Mouse (Mus musculus) WW6 (cell line): ENCODE measurements at regions not wholly inside any gene's neighbourhood (a gene's known extent, or its start where the extent isn't known, plus 50 kb on each side); places are given as distances from the start of the nearest gene placed in this dataset.
A peak's percentile ranks its signal among the peaks of the same experiment; 100 is the strongest.

Source experiments
- DNase-seq: peaks from one replicate; pipeline ENCODE4 v3.0.0-alpha.2; 2013; ENCODE audit warnings: low read depth, low spot score

- no peak for DNase-seq
Measured at GRCm38 (mm10) chr12:35429473-35429872, 105.4 kb downstream of the Ahr start.

DNA sequence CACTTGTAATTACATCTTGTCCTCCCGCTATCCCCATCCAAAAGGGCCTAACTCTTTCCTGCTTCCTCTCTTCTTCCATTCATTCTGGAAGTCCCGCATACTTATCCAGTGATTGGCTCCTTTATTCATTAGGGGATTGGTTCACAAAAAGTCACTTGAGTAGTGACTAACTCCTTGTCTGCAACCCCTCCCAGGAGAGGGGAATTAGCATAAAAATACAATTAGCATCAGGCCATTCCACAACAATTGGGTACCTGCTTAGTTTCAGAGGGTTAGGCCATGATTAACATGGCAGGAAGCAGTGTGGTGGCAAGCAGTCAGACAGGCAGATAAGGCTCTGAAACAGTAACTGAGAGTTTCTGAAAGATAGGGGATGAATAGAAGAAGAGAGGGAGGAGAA, 115.6 kb downstream of the Ahr start:
- DNase-seq: peak; percentile 13

GRCm38 (mm10) chr12:35417943-35418342, 116.9 kb downstream of the Ahr start:
- no peak for DNase-seq

DNA sequence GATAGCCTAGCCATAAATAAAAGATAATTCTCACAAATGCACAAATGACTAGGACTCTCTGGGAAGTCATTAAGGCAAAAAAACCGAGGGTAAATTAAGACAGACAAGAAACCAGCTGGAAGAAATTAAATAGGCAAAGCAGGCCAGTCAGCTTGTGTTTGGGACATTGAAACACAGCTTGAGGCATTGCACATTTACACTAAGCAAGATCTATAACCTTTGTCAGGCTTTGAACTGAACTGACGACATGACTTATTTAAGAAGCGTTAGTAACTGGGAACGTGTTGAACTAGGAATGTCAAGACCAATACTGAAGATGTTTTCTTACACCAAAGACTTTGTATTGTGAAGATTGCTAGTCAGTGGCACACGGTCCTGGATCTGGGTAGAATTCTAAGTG, 118.3 kb downstream of the Ahr start:
- no peak for DNase-seq

GRCm38 (mm10) chr12:35412715-35413114, 122.1 kb downstream of the Ahr start:
- no peak for DNase-seq

GRCm38 (mm10) chr12:35408461-35408860, 126.4 kb downstream of the Ahr start:
- DNase-seq: no peak

GRCm38 (mm10) chr12:35408044-35408443, 126.8 kb downstream of the Ahr start:
- DNase-seq: no peak

GRCm38 (mm10) chr12:35401853-35402252, 133.0 kb downstream of the Ahr start:
- DNase-seq: no peak

- DNase-seq: no peak
Measured at GRCm38 (mm10) chr12:35401219-35401618, 133.6 kb downstream of the Ahr start.

DNA sequence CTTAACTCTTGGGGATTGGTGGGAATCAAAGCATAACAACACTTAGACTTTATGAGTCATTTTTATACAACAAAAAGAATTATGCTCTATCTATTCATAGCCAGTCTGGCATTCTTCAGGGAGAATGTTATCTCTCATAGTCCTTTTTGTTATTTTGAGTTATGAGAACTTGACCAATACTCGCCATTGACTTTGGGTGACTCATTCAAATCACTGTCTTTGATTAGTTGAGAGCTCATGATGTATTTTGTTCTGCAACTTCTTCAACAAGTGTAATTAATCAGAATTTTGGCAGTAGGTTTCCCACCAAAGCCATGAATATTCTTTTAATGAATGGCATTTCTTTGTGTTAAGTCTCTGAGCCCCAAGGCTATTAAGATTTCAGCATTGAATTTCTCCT, 139.6 kb downstream of the Ahr start:
- no peak for DNase-seq

- DNase-seq: no peak
Measured at GRCm38 (mm10) chr12:35392111-35392510, 142.7 kb downstream of the Ahr start.

- no peak for DNase-seq
Measured at GRCm38 (mm10) chr12:35390266-35390665, 144.6 kb downstream of the Ahr start.

DNA sequence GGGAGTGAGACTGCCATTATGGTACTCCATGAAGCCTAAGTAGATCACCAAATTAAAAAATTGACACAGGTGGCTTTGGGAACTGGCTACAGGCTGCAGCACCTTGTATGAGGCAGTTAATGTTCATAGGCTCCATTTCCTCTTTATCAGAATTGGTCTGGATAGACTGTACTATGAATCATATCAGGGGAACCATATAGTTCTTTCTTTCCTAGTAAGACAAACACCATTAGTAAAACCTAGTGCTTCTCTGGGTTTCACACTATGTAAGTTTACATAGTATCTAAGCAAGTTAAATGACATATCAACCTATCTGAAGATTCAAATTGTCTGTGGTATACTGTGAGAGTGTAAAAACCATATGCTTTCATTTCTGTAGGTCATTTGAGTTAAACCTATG, 145.0 kb downstream of the Ahr start:
- DNase-seq: no peak

- no peak for DNase-seq
Measured at GRCm38 (mm10) chr12:35384211-35384610, 150.6 kb downstream of the Ahr start.

DNA sequence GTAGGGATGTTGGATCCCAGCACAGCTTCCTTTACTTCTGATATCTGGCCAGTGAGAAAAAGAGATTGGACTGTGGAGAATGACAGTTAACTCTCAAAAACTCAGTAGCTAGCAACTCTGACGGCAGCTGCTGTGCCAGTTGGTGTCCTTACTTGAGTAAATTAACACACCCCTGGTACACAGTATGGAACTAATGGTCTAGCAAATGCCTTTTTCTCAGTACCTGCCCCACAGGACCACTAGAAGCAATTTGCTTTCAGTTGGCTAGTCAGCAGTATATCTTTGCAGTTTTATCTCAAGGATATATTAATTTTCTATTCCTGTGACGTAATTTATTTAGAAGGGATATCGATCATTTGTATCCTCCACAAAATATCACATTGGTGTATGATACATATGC, 157.6 kb downstream of the Ahr start:
- DNase-seq: no peak

GRCm38 (mm10) chr12:35376365-35376764, 158.5 kb downstream of the Ahr start:
- no peak for DNase-seq

DNA sequence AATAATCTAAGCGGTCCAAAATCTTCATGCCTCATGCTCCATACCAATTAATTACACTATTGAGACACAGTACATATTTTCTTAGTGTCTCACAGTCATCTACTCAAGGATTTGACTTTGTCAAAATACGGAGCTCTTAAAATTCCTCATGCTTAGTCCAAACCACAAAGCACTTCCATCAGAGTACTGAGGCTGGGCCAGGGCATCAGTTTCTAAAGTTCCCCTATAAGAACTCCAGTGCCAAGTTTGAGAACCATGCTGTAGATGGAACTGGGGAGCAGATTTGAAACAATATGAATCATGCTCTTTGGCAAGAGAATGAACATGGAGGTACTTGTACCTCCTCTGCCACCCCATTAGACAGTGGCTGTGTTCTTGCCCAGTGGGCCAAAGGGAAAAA, 176.9 kb downstream of the Ahr start:
- no peak for DNase-seq

DNA sequence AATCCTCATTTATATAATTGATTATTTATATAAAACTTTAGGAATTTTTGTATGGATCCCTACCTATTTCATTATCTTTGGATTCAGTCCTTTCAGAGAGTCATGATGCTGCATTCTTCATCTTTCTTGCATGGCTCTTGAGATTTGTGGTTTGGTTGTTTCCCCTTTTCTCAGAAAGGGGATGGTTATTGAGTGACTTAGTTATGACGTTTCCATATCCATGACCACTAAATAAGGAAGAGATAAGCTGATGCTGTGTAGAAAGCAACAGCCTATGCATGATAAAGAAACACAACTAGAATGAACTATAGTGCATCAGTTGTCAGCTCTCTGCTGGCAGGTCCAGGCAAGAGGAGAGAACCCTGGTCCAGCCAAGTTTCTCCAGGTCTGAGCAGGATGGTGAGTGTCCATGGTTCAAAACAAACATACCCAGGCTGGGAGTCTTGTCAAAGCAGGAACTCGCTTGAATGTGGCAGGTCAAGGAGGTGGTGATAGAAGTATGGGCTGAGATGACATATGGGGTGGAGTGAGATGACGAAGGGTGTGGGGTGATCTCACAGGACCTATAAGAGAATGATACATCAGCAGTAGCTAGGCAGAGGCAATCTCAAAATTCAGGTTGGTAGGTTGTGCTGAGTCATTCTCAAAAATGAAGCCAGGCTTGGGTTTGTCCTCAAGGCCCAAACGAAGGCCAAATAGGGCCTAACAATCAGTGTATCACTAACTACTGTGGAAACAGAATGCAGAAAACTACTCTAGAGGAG, 196.5 kb downstream of the Ahr start:
- no peak for DNase-seq

DNA sequence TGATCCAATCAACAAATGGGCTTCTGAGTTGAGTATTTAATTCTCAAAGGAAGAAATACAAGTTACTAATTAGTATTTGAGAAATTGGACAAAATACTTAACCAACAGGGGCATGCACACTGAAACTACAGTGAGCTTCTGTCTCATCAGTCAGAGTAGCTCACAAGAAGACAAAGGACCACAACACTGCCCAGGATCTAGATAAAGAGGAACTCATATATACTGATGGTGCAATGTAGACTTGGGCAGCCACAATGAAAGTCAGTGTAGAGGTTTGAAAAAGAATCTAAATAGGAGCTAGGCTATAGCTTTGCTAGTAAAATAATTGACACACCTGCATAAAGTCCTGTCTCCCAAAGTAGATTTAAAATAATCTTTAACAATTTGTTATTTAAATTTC, 198.5 kb downstream of the Ahr start:
- no peak for DNase-seq

GRCm38 (mm10) chr12:35334344-35335075, 200.3 kb downstream of the Ahr start:
- DNase-seq: no peak

DNA sequence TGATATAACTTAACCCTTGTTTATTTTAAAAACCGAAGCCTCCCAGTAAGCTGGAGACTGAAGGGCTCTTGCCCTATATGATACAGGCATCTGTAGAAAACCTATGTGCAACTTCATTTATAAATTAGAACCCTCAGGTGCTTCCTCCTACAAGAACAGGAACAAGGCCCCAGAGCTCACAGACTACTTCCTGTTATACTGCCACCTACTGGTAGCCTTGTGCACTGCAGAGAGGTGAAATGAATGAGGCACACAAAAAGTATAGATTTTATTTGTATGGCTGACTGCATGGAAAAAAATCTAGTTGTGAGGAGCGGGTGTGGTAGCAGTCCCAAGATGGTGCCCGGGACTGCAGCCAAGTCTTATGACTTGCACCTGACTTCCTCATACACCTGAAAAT, 203.5 kb downstream of the Ahr start:
- peak; percentile 9 for DNase-seq

- no peak for DNase-seq
Measured at GRCm38 (mm10) chr12:35329699-35330098, 205.1 kb downstream of the Ahr start.

- DNase-seq: no peak
Measured at GRCm38 (mm10) chr12:35319571-35319970, 215.3 kb downstream of the Ahr start.
